Mouse (Mus musculus) left cerebral cortex, postnatal 25 days (tissue): ENCODE results near the gene Grik3. TPM values are rescaled to one million over a fixed set of nuclear protein-coding genes. Genes with fewer than 3 reads are reported as not detected.

Source experiments
- DNase-seq, 2 experiments: peaks; one replicate each; pipeline ENCODE4 v3.0.0; 2022; ENCODE audit warnings: low spot score in 2 of 2, mixed read lengths in 1 of 2
- intact Hi-C: fragments of 180-260 bp; cut with DNase I; formaldehyde crosslinking; loops from one replicate; pipeline ENCODE4 v1.15.1; 2025
- total RNA-seq, 2 experiments: library from RNA; stranded (reverse); gene quantifications; 2 replicates each; pipeline ENCODE4 v1.2.3; 2021

Gene Grik3
- total RNA-seq, 2 experiments from 2014 or later = 43.1 to 43.4 TPM

DNA sequence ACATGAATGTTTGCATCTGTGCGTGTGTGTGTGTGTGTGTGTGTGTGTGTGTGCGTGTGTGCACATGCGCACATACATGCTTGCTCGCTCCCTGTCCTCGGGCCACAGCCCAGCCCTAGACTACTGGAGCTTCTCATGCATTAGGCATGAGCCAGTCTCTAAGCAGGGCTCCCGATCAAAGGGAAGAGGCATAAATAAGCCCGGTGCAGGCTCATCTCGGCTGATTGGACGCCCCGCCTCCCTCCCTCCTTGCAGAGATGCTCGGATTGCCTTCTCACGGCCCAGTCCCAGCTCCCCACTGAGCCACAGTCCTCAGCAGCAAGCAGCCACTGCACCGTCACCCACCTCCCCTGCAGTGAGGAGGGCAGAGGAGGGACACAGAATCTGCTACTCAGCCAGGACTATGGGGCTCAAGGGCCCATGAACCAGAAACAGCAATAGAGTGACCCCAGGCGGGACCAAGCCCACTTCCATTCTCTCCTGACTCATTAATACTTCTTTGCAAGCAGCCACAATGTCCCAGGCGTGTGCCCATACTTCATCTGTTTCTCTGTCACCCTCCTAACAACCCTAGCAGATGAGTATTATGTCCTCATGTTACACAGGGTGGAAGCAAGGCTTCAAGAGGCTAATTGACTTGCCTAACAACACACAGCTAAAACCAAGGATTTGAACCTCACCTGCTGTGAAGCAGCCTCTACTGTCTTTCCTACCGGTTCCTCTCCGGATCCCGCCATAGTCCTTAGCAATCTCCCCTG, 205.9 kb downstream of the Grik3 start:
- intact Hi-C loops = no loop called here

DNA sequence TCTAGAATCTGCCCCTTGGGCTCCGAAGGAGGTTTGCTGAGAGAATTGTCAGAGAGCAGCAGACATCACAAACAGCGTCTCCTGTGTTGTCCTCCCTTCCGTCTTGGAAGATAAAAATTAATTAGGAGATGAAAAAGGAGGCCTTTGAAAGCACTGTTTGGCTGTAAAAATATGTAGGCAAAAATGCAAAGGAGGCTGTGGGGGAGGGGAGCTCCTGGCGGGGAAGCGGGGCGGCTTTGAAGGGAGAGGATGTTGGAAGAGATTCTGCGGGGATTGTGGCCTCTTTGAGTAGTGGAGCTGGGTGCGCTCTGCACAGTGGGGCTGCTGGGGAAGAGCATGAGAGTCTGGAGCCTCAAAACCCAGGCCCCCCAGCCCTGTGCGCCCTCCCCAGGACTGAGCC, 207.1 kb downstream of the Grik3 start:
- peak in 1 of 2 experiments; percentile 33 for DNase-seq
- intact Hi-C loops = no loop called here

More for the DNA sequence above, 205.9 kb downstream of the Grik3 start:
- peak; percentile 18 to 39 for DNase-seq

DNA sequence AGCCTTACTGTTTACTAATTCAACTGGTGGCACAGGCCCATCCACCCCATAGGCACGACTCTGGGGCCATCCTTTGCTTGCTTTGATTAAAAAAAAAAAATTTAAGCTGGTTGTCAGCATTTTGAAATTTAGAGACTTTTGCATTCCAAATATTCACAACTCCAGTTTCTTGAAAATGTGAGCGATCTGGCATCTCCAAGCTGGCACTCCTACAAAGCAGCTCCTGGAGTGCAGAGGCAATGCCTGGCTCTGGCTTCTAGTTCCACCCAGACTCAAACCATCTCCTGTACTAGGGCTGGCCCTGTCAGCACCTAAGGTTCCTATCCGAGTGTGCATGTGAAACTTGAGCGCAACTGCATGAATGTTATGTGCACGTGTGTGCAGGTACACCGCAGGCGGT, 208.6 kb downstream of the Grik3 start:
- intact Hi-C loops = no loop called here
- DNase-seq = peak in 1 of 2 experiments; percentile 53

DNA sequence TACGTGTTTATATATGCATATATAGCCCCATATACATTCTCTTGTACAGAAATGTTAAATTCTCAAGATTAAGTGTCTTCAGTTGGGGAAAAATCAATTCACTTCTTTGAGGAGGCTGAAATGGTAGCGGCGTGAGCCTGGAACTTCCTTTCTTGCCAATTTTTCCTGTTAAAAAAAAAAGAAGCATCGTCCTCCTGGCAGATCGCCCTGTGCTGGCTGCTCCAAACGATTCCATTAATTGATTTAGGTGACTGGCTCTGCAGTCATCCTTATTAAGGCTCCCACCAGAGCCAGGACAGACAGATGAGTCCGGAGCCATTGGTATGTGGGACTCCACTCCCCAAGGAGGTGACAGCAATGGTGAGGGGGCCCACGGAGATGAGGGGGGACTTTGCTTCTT, 209.8 kb downstream of the Grik3 start:
- DNase-seq = peak in 1 of 2 experiments; percentile 32
- intact Hi-C loops = loop anchor here (5.0 kb wide), 1 partner anchor 208 kb away; the partner anchor contains the start of gene Grik3

DNA sequence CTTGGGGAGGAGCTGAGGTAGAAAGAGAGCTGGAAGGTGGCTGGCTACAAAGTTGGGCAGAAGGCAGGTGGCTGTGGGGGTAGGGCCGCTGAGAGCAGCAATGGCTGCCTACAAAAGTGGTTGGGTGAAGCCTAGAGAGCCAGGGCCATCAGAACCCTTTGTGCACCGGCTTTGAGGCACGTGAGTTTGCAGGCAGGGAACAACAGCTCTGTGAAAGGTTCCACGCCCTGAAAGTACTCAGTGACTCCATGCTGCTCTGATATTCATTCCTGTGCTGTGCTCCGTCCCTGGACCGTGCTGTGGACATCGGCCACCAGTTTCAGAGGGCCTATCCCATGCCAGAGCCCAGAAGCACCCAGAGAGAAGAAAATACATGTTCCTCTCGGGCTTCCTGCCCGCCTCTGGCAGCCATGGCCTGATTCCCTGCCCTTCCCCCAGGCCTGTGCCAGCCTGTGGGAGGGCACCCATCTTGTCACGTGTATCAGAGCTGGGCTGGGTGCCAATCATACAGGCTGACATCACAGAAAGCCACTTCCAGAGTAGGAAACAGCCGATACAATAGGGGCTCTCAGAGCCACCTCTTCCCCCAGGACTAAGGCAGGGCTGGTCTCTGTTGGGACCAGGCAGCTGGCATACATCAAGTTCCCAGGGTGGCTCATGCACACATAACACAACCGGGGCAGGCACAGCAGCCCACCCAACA, 212.3 kb downstream of the Grik3 start:
- DNase-seq = peak; percentile 88 to 91
- intact Hi-C loops = loop anchor here (5.0 kb wide), 1 partner anchor 210 kb away; the partner anchor contains the start of gene Grik3

DNA sequence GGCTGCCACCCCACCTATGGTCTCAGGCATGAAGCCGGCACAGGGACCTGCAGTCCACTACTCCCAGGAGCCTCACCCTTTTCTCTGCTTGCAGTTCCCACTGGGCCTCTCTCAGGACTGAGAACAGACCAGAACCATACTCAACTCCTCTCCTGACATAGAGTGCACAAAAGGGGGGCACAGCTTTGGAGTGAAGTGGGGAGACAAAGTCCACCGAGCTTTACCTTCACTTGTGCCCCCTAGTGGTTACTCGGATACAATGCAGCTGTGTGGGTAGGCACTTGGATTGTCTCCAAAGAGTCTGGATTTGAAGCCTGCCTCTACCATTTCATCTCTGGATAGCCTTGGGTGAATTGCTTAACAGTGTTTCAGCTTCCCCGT, 212.8 kb downstream of the Grik3 start:
- intact Hi-C loops = loop anchor here (5.0 kb wide), 1 partner anchor 211 kb away; the partner anchor contains the start of gene Grik3

DNA sequence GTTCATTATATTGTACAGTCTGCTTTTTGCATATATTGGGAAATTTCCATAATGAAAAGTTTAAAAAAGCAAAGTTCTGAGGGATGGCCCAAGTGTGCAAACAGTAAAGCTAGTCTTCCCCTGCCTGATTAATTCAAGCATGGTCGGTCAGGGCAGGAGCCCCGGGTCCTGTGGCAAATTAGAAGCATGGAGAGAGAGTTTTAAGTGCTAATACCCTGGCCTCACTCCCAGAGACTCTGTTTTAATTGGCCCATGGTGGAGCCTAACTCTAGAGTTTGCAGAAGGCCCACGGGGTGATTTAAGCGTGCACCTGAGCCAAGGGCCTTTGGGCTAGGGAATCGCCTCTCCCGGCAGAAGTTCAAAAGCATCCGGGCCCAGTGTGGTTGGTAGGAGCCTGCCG, 215.2 kb downstream of the Grik3 start:
- intact Hi-C loops = no loop called here
- DNase-seq = peak in 1 of 2 experiments; percentile 11

More for the DNA sequence above, 212.8 kb downstream of the Grik3 start:
- DNase-seq = peak; percentile 36 to 63

DNA sequence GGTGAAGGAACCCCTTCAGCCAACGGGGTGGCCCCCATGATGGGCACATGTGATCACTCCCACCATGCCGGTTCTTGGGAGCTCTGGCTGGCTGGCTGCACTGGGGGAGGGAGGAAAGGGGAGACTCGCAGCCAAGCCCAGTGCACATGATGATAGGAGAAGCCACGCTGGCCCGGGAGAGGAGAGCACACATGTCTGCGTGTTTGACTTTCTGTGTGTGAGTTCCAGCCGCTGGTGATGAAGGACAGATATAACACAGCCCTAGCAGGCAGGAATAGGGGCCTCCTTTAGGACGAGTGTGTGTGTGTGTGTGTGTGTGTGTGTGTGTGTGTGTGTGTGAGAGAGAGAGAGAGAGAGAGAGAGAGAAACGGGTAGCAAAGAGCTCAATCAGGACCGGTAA, 219.2 kb downstream of the Grik3 start:
- no peak for DNase-seq
- intact Hi-C loops = no loop called here

DNA sequence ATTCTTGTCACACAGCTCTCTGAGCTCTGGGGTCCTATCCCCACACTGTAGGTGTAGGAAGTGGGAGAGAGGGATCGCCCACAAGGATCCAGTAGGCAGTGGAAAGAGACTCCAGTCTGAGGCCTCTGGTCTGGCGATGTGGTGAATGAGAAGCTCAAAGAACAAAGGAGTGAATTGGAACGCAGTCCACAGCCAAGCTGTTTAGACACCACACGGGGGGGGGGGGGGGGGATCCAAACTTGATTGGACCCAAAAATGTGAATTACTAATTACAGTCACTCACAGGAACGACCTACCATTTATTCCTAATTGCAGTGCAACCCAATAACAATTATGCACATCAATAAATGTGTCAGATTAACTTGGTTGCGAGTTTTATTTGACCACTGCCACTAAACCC, 227.4 kb downstream of the Grik3 start:
- DNase-seq = no peak
- intact Hi-C loops = no loop called here

DNA sequence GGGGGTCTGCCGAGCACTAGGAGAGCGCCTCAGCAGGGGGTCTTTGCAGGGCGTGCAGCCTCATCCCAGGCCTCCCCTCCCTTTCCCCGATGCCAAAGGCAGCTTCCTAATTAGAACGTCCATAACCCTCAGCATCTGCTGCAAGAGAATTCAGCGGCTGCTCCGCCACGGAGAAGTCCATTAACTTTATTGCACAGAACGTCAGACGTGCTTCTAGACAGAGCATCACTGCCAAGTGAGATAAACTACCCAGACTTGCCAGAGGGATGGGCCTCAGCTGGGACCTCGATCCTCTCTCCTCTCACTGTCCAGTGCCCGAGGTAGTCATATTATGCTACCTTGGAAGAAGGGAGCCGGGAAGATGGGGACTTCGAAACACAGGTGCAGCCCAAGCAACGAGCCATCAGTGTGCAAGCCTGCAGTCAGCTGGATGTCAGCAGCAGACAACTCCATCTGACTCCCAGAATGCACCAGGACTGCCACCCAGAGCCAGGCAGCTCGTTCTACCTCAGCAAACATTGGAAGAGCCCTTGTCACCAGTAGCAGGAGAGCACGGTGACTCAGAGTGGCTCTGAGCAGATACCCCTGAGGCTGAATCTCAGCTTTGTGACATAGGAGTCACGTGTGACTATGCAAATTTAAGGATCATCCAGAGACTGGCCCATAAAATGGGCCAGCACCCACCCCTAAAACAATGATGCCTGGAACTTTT, 228.1 kb downstream of the Grik3 start:
- peak in 1 of 2 experiments; percentile 35 for DNase-seq

DNA sequence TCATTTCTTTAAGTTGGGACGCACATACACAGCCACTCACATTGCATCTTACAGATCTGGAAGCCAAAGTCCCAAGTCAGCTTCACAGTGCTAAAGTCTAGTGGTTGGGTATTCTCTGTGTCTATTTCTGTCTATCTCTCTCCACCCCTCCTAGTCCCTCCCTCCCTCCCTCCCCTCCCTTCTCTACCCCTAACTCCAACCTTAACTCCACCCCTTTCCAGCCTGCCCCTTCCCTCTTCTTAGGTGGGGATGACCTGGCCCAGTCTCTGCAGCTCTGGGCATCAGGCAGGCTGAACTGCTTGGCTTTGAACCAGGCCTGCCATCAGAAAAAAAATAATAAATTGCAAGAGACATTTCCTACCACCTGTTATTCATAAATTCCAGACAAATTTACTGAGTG, 235.7 kb downstream of the Grik3 start:
- intact Hi-C loops = no loop called here
- no peak for DNase-seq

More for the DNA sequence above, 228.1 kb downstream of the Grik3 start:
- intact Hi-C loops = no loop called here

DNA sequence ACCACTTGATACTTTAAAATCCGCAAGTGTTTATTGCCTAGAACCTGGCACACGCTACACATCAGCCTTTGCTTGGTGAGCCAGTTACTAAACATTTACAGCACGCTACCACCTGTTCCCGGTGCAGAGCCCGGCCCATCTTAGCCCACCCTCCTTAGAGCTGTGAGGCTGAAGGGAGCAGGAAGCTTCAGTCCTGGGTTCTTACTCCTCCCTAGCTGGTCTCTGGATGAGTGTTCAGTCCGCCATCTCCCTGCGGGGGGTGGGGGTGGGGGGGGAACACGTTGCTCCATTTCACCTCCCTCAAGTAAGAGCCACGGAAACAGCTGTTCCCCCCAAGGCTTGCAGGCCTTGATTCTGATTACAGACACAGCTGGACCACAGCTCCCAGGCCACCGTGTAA, 236.5 kb downstream of the Grik3 start:
- intact Hi-C loops = no loop called here
- DNase-seq = no peak

DNA sequence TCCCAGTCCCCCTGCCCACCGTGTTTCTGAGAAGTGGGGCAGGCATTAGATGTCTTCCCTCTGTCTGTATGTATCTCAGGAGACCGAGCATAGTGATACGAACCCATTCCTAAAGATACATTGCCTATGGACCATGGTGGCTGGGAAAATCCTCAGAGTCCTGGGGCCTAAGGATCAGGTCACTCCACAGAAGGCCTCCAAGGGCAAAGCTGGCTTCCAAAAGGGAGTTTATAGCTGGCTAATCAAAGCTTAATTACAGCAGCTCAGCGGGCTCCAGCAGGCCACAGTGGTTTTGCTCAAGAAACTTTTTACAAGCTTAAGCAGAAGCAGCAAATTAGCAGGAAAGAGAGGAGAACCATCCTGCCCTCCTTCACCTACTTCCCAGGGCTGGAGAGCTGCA, 237.1 kb downstream of the Grik3 start:
- intact Hi-C loops = no loop called here
- no peak for DNase-seq

DNA sequence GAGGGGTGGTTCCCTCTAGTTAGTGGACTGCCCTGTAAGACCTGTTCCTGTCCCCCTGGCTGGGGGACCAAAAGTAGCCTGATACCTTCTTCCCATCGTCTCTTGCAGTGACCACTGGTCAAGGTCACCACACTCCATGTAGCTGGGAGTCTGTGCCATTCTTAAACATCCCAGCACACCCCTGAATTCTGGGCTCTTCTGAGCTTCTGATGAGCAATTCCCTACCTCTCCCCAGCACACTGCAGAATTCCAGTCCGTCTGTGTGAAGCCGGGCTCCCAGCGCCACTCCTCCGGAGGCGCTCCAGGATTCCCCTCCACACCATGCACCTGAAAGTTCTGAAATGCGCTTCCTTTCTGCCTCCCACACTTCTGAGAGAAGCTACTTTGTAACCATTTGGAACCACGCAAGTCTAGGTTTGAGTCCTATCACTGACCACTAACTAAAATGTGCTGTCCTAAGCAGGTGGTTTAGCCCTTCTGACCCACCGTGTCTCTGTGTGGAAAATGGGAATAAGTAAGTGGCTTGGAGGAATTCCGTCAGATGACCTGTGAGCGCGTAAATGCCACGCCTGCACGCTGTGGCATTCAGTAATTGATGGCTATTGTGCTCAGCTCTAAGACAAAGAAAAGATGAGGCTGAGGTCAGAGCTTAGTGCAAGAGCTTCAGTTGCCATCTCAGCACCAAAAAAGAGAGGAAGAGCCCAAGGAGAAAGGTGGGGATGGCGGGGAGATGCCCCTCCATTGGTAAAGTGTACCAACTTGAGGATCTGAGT, 237.8 kb downstream of the Grik3 start:
- intact Hi-C loops = no loop called here
- no peak for DNase-seq

DNA sequence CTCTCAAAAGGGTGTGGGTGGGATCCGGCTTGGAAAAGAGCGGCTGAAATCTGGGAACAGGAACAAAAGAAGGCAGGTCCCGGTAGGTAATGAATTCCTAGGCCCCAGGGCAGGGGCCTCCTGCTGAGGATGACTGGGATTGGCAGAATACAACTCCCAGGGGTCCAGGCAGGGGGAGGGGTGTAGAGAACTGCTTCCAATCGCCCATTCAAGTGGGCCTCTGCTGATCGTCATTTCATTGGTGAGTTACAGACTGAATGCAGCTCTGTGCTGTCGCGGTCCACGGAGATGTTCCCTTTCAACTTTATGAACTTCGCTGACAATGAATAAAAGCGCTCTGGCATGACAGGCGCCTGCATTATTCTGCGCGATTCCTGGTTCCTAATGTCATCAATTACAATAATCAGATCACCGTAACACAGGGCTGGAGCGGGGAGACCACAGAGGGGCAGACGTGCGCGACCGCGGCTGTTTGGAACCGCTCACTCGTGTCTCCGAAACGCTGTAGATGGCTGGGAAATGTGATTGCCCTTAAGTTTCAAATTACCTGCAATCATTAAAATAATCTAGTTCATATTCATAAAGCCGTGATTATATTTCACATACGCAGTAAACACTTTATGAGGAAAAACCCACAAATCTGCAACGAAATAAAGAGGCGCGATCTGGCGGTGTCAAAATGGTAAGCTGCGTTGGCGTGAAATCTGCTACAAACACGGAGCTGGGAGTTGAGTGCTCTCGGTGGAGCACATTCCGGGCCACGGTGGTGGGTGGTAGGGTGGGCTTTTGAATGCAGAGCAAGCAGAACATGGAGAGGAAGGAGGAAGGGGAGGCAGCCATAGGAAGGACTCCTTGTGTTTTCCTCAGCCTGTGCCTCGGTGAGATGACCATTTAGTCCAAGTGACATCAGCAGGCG, 239.1 kb downstream of the Grik3 start:
- DNase-seq = no peak
- intact Hi-C loops = no loop called here

DNA sequence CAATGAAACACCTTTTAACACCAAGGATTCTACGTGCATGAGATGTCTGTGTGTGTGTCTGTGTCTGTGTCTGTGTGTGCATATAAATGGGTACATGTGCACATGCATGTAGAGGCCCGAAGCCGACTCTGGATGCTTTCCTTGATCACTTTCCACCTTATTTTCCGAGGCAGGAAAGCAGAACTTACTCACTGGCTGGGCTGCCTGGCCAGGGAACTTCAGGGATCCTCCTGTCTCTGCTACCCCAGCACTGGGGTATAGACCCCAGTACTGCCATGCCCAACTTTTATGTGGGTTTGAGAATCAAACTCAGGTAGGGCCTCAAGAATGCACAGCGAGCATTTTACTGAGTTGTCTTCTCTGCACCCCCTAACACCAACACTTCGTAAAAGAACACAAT, 240.3 kb downstream of the Grik3 start:
- DNase-seq = no peak

DNA sequence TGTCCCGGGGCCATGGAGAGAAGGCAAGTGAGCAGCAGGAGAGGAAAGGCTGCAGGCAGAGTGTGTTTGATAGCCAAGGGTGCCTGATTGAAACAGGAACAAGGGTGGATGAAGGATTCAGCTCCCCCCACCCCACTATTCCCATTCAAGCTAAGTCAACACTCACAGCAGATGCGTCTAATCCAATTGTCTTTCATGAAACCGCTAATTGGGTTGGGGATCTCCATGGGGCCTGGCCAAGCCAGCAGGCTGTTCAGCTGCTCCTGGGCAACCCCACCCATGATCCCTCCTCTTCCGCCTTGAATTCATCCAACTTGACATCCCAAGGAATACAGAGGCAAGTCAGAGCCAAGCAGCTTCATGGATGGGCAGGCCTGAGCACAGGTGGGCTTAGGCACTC, 246.3 kb downstream of the Grik3 start:
- no peak for DNase-seq
- intact Hi-C loops = no loop called here

More for the DNA sequence above, 240.3 kb downstream of the Grik3 start:
- intact Hi-C loops = no loop called here

DNA sequence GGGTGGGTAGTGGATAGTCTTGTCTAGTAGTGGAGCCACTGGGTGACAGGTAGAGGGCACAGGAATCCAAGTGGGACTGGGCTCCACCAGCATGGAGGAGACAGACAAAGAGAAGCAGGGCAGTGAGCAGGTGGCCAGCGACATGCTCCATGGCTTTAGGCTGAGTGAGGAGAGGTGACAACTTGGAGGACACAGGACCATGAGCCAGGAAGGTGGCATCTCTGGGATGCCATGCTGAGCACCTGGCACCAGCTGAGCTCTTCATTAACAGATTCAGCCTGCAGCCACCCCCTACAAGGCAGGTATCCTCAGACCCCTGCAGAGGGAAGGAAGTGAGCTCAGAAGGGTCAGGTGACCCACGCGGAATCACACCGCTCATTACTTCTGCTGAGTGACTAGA, 248.3 kb downstream of the Grik3 start:
- intact Hi-C loops = no loop called here
- DNase-seq = no peak

DNA sequence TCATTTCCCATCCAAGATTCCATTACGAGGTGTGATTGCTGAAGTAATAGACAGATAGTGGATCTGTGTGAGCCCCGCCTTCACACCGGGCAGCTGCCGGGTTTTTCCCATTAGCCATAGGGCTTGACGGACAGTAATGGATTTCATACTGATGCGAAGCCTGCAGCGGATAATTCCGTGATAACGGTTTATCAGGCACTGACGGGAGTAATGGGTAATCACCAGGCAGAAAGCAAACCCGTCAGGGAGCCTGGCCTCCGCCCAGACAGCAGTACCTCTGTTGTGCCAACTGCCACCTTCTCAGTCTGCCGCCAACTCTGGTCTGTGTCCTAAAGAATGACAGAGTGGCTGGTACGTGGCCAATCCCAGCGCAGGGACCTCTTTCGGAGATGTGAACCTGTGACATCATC, 251.7 kb downstream of the Grik3 start:
- DNase-seq = no peak
- intact Hi-C loops = no loop called here
